In the genomic region with DNA sequence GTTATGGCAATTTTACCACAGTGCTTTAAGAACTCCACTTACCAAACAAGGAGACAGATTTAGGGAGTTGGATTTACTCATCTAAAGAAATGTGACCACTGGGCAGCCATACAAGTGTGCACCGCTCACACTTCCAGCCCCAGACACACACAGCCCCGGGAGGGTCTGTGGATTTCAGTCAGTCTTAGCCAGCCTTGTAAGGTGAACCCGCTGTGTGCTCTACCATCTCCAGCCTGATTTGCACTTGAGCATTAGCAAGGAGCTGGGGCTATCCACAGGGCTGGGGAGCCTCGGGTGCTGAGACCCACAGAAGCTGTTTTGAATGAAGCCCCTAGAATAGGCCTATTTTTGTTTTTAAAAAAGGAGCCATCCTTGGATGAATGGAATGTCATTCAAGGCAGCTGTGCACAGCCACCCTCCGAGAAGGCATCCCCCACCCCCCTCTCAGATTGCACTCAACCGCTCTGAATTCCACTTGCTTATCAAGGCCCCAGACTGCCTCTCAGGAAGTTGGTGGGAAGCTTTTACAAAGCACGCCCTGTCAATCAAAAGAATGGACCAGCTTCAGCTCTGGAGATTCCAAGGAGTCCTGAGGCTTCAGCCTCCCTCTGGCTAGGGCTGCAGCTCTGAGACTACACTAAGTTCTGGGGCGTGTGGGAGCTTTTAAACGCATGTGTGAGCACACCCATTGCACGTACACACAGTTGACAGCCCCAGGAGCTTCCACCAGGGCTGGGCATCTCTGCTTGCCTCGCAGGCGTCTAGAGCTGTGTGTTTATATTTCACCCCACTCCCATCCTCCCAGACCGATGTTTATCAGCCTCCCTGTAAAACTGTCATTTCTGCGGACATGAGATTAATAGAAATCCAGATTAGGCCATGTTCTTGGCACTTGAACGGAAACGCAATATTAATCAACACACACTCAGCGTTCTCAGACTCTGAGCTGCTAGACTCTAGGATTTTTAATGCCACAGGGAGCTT, we compare ENCODE assay signal across 9 mouse cellular contexts. TPM values are rescaled to one million over a fixed set of nuclear protein-coding genes. Genes with fewer than 3 reads are reported as not detected.
DNase-seq lines count a peak whose midpoint lies in the region; ATAC-seq and TF ChIP-seq lines count a peak whose summit lies in the region.
"Had no signal": no experiment of that assay in that cellular context is flagged by ENCODE, and none has a peak within 500 bp of the region (broad histone marks: within the 10 kb centered on the region; RNA-seq: fewer than 3 reads in every experiment).

No protein-coding gene starts in this region.

- WGBS in heart, embryonic 11.5 days (ENCODE audit: insufficient replicate concordance), result 7% methylated on average over 17 of the region's 17 CpGs
- 15% methylated on average over 17 of the region's 17 CpGs for WGBS in hindbrain, embryonic 15.5 days
- 47% methylated on average over 17 of the region's 17 CpGs for WGBS in thymus, adult 2 months

- no peaks in the 10 kb centered on the region for H3K27me3 ChIP-seq in heart, embryonic 11.5 days (ENCODE audit: control insufficient read depth, insufficient read depth, low read length)
- no peaks in the 10 kb centered on the region for H3K27me3 ChIP-seq in hindbrain, embryonic 15.5 days
- no peaks in the 10 kb centered on the region for H3K27me3 ChIP-seq in thymus, adult 2 months (ENCODE audit: control insufficient read depth, insufficient read depth, low read length)
- H3K27me3 ChIP-seq: CH12.LX had no signal

- no peak for TF ChIP-seq CTCF in thymus, adult 2 months (IDR thresholded peaks at IDR 0.05; ENCODE audit: borderline replicate concordance, control insufficient read depth, extremely low read depth, insufficient read depth, low read length, poor library complexity)

- intact Hi-C loops in heart, postnatal 14 days (cut with DNase I), result no loop called here
- intact Hi-C loops in left cerebral cortex, postnatal 36 days (cut with DNase I), result no loop called here

- peak overlapping the region; percentile 30 for H3K4me2 ChIP-seq in heart, embryonic 11.5 days
- no peak overlapping the region for H3K4me2 ChIP-seq in hindbrain, embryonic 15.5 days

- H3K9me3 ChIP-seq in heart, embryonic 11.5 days (replicated peaks; ENCODE audit: control insufficient read depth, low read length), result no peaks in the 10 kb centered on the region
- no peaks in the 10 kb centered on the region for H3K9me3 ChIP-seq in hindbrain, embryonic 15.5 days

- H3K27ac ChIP-seq in heart, embryonic 11.5 days (ENCODE audit: low read depth, low read length), result peak overlapping the region; percentile 84
- H3K27ac ChIP-seq in hindbrain, embryonic 15.5 days (replicated peaks), result peak overlapping the region; percentile 49; the same call in 1 of the 2 replicates
- no peak overlapping the region for H3K27ac ChIP-seq in thymus, adult 2 months (ENCODE audit: control insufficient read depth, insufficient read depth, low read length)

- DNase-seq in heart, postnatal 14 days, result no peak
- peak; percentile 85 for DNase-seq in embryo, embryonic 11 days
- DNase-seq in lung, postnatal 14 days, result peak; percentile 40
- no peak for DNase-seq in thymus, adult 2 months
- no peak for DNase-seq in left cerebral cortex, postnatal 36 days (ENCODE audit: low spot score in 2 of 2)

- H3K4me1 ChIP-seq in heart, embryonic 11.5 days (ENCODE audit: control insufficient read depth, insufficient read depth, low read length), result peaks cover 62% of the 10 kb centered on the region
- peaks cover 37% of the 10 kb centered on the region for H3K4me1 ChIP-seq in hindbrain, embryonic 15.5 days (replicated peaks)
- H3K4me1 ChIP-seq in thymus, adult 2 months (replicated peaks; ENCODE audit: control insufficient read depth, insufficient read depth, low read length), result no peaks in the 10 kb centered on the region

- no peak overlapping the region for H3K4me3 ChIP-seq in heart, embryonic 11.5 days (ENCODE audit: low read depth, low read length)
- H3K4me3 ChIP-seq in hindbrain, embryonic 15.5 days, result no peak overlapping the region
- no peak overlapping the region for H3K4me3 ChIP-seq in thymus, adult 2 months (ENCODE audit: control insufficient read depth, insufficient read depth, low read length)

- H3K9ac ChIP-seq in heart, embryonic 11.5 days (ENCODE audit: low read depth, low read length), result no peak overlapping the region
- no peak overlapping the region for H3K9ac ChIP-seq in hindbrain, embryonic 15.5 days

- peak; percentile 49; the same call in 1 of the 2 replicates for ATAC-seq in heart, embryonic 11.5 days (replicated peaks; ENCODE audit: insufficient number of reproducible peaks, low FRiP score, low TSS enrichment)
- peak; percentile 64 for ATAC-seq in hindbrain, embryonic 15.5 days (ENCODE audit: low FRiP score, low read depth)
- no peak for ATAC-seq in activated CD4-positive, CD25-positive, alpha-beta regulatory T cell, adult 4 months

- no peaks in the 10 kb centered on the region for H3K36me3 ChIP-seq in heart, embryonic 11.5 days (ENCODE audit: control insufficient read depth, insufficient read depth, low read length)
- 0 out of 2 replicates have a peak, but pooled peaks cover 3% of the 10 kb centered on the region for H3K36me3 ChIP-seq in hindbrain, embryonic 15.5 days
- H3K36me3 ChIP-seq in thymus, adult 2 months (ENCODE audit: control insufficient read depth, insufficient read depth, low read length), result no peaks in the 10 kb centered on the region

- no peak for TF ChIP-seq POLR2A in thymus, adult 2 months (IDR thresholded peaks at IDR 0.05; ENCODE audit: control insufficient read depth, extremely low read depth, insufficient read depth, low read length, poor library complexity)

RNA-seq across cellular contexts. Expression of gene Nuak1, which starts 57.2 kb away (rescaled TPM):
- polyA plus RNA-seq in heart, embryonic 11.5 days (2014; fragmentation: Nextera tagmentation; extraction: Ambion mirVana), result 2.4 and 3.0 TPM in 2 replicates
- total RNA-seq in heart, postnatal 14 days (2021), result 10 to 100 TPM; 19.9 to 20.6 TPM
- polyA plus RNA-seq in hindbrain, embryonic 15.5 days (2015; fragmentation: Nextera tagmentation; extraction: Ambion mirVana), result 4.5 and 5.2 TPM in 2 replicates
- polyA plus RNA-seq in activated CD4-positive, CD25-positive, alpha-beta regulatory T cell, adult 4 months (2017; shearing (Covaris generic)), result not detected
- 5.3 and 5.7 TPM in 2 replicates for polyA plus RNA-seq in thymus, adult 2 months (2012; rRNA removed)
- 10 to 100 TPM; 69.3 to 69.7 TPM for total RNA-seq in left cerebral cortex, postnatal 36 days (2021)

Comparison
In these comparisons a context has a peak if more than half of its experiments do, and no peak if none do; other contexts are left out.
1. DNase-seq: peak in embryo, embryonic 11 days (single experiment) and lung, postnatal 14 days (single experiment); none in heart, postnatal 14 days (0 of 2), thymus, adult 2 months (single experiment) and left cerebral cortex, postnatal 36 days (0 of 2).